ENCODE assay signal across 16 mouse cellular contexts in genomic region chr10:119541655-119542054, GRCm38 (mm10).
"Had no signal": no experiment of that assay in that cellular context is flagged by ENCODE, and none has a peak within 500 bp of the region (broad histone marks: within the 10 kb centered on the region; RNA-seq: fewer than 3 reads in every experiment).

No protein-coding gene starts in this region.

- H3K4me3 ChIP-seq: neural tube, embryonic 13.5 days; neural tube, embryonic 15.5 days; stomach, embryonic 15.5 days had no signal

- H3K9ac ChIP-seq: neural tube, embryonic 13.5 days; neural tube, embryonic 15.5 days; stomach, embryonic 15.5 days had no signal

- H3K27me3 ChIP-seq: neural tube, embryonic 13.5 days; neural tube, embryonic 15.5 days; stomach, embryonic 15.5 days had no signal

- H3K4me1 ChIP-seq: neural tube, embryonic 15.5 days; stomach, embryonic 15.5 days had no signal

- H3K36me3 ChIP-seq: neural tube, embryonic 13.5 days; neural tube, embryonic 15.5 days; stomach, embryonic 15.5 days had no signal

- H3K27ac ChIP-seq: neural tube, embryonic 13.5 days; neural tube, embryonic 15.5 days; stomach, embryonic 15.5 days; stomach, postnatal 0 days had no signal

- DNase-seq: retina, postnatal 1 day; right cerebral cortex, adult 18-20 months; right cerebral cortex, postnatal 14 days; right cerebral cortex, postnatal 25 days; right cerebral cortex, postnatal 4 days; spleen, adult 18-20 months; thymus, adult 18-20 months; thymus, adult 2 months; thymus, postnatal 14 days; thymus, postnatal 25 days; thymus, postnatal 36 days; thymus, postnatal 4 days had no signal

- H3K4me2 ChIP-seq: neural tube, embryonic 13.5 days; neural tube, embryonic 15.5 days; stomach, embryonic 15.5 days had no signal

- H3K9me3 ChIP-seq: neural tube, embryonic 13.5 days; neural tube, embryonic 15.5 days; stomach, embryonic 15.5 days had no signal
